Mouse (Mus musculus) myocyte (in vitro differentiated cells): ENCODE data around the gene Sec16a.

ENCODE experiments used
- E2F4 ChIP-seq: IDR thresholded peaks from one replicate; pipeline ENCODE4 v1.6.1; 2011; ENCODE audit warnings: mild to moderate bottlenecking, control low read depth, moderate library complexity; ENCODE audit not compliant: insufficient read depth
- MAX ChIP-seq: IDR thresholded peaks from one replicate; pipeline ENCODE4 v1.6.1; 2011; ENCODE audit warnings: low read depth, mild to moderate bottlenecking, control low read depth
- MYOG ChIP-seq, 3 experiments: IDR thresholded peaks; one replicate each; pipeline ENCODE4 v1.6.1; 2011; ENCODE audit warnings: control low read depth in 2 of 3, low read depth in 2 of 3, mild to moderate bottlenecking in 2 of 3; ENCODE audit not compliant: insufficient read length in 2 of 3, control insufficient read depth in 1 of 3, insufficient read depth in 1 of 3
- POLR2A ChIP-seq: IDR thresholded peaks from one replicate; pipeline ENCODE4 v1.6.1; 2011; ENCODE audit warnings: low read depth, mild to moderate bottlenecking, control low read depth, moderate library complexity; ENCODE audit not compliant: insufficient read length
- POLR2AphosphoS2 ChIP-seq: IDR thresholded peaks from one replicate; pipeline ENCODE4 v1.6.1; 2011; ENCODE audit warnings: low read depth, control low read depth; ENCODE audit not compliant: insufficient read length
- TCF12 ChIP-seq: IDR thresholded peaks from one replicate; pipeline ENCODE4 v1.6.1; 2011; ENCODE audit warnings: mild to moderate bottlenecking, control low read depth; ENCODE audit not compliant: poor library complexity, insufficient read depth, severe bottlenecking
- TCF3 ChIP-seq: IDR thresholded peaks from one replicate; pipeline ENCODE4 v1.6.1; 2011; ENCODE audit warnings: low read depth, control low read depth; ENCODE audit not compliant: insufficient read length
- USF1 ChIP-seq: IDR thresholded peaks from one replicate; pipeline ENCODE4 v1.6.1; 2011; ENCODE audit warnings: low read depth, mild to moderate bottlenecking, control low read depth, moderate library complexity

DNA sequence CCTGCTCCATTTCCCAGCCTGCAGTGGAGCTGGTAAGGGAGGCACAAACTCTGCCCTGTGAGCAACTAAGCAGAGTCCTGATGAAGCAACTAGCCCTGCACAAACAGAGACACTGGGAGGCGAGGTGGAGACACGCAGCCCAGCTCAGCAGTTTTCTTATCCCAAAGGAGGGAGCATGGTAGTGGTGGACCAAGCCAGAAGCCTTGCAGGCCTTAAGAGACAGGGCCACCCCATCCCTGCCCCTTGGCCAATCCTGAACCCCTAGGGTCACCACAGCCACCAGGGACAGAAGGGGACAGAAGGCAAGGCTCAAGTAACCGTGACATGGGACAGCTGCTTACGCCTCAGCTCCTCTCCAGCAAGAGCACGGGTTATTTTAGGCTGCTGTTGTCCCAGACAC lies 16.7 kb upstream of the Sec16a start:
- TF ChIP-seq POLR2A = no peak
- no peak for TF ChIP-seq TCF3
- TF ChIP-seq USF1 = no peak
- TF ChIP-seq E2F4 = no peak
- TF ChIP-seq MAX = no peak
- TF ChIP-seq POLR2AphosphoS2 = peak; percentile 17
- no peak for TF ChIP-seq TCF12
- TF ChIP-seq MYOG (IDR thresholded peaks at IDR 0.05; ENCODE audit: control insufficient read depth in 1 of 3, insufficient read depth in 1 of 3, insufficient read length in 2 of 3, low read depth in 2 of 3) = peak in 2 of 3 experiments; percentile 31 to 32
